Mouse (Mus musculus) small intestine, adult 2 months (tissue): ENCODE results near the gene Sipa1l3. TPM values are rescaled to one million over a fixed set of nuclear protein-coding genes. Genes with fewer than 3 reads are reported as not detected.

Experiments
- H3K27ac ChIP-seq: fragments of 200-500 bp; 2 replicates; pipeline ENCODE4 v1.5.1; 2012; ENCODE audit warnings: low read depth, low read length, control low read depth, inconsistent platforms; ENCODE audit not compliant: insufficient read depth
- H3K27me3 ChIP-seq: fragments of 200-500 bp; 2 replicates; pipeline ENCODE4 v1.6.1; 2012; ENCODE audit warnings: mild to moderate bottlenecking, moderate library complexity, low read length, inconsistent platforms; ENCODE audit not compliant: control insufficient read depth, insufficient read depth
- H3K36me3 ChIP-seq: fragments of 200-500 bp; 2 replicates; pipeline ENCODE4 v1.6.1; 2012; ENCODE audit warnings: mild to moderate bottlenecking, low read length, control low read depth, inconsistent platforms; ENCODE audit not compliant: control insufficient read depth, insufficient read depth
- H3K4me1 ChIP-seq: fragments of 200-500 bp; 2 replicates; pipeline ENCODE4 v1.6.1; 2012; ENCODE audit warnings: low read length, inconsistent platforms, mixed read lengths; ENCODE audit not compliant: control insufficient read depth, insufficient read depth, insufficient read length
- H3K4me3 ChIP-seq: fragments of 200-500 bp; 2 replicates; pipeline ENCODE4 v1.5.1; 2012; ENCODE audit warnings: low read depth, mild to moderate bottlenecking, control low read depth, inconsistent platforms, low read length, moderate library complexity
- CTCF ChIP-seq: fragments of 200-500 bp; IDR thresholded peaks from 2 replicates; pipeline ENCODE4 v1.5.1; 2012; ENCODE audit warnings: low read depth, mild to moderate bottlenecking, control low read depth, inconsistent platforms, low read length, moderate library complexity, mixed read lengths; ENCODE audit not compliant: insufficient replicate concordance, insufficient read length; ENCODE audit errors: extremely low read depth
- POLR2A ChIP-seq: fragments of 200-500 bp; IDR thresholded peaks from 2 replicates; pipeline ENCODE4 v1.6.1; 2012; ENCODE audit warnings: low read depth, mild to moderate bottlenecking, control low read depth, inconsistent platforms, low read length, moderate library complexity
- WGBS: fragments of 180-500 bp; shearing (Covaris S2); methylation state at CpG from one replicate; pipeline ENCODE4 v1.1.7; 2018; 5-methylcytosine and 5-hydroxymethylcytosine counted together
- polyA plus RNA-seq: library from polyadenylated mRNA; depleted of rRNA; stranded (reverse); fragments of >200 nt; gene quantifications from 2 replicates; pipeline ENCODE4 v1.2.3, GENCODE M21; 2012

Gene Sipa1l3
- polyA plus RNA-seq, 1 experiment, result 192 TPM

- no peak overlapping the region for H3K4me3 ChIP-seq
- H3K4me1 ChIP-seq, result peaks cover 21% of the 10 kb centered on the region
- H3K27me3 ChIP-seq, result peaks cover 49% of the 10 kb centered on the region
- no peaks in the 10 kb centered on the region for H3K36me3 ChIP-seq
- 59% methylated on average over 9 of the region's 9 CpGs for WGBS
- H3K27ac ChIP-seq, result no peak overlapping the region
- TF ChIP-seq POLR2A, result no peak
- no peak for TF ChIP-seq CTCF
These were observed 213.0 kb downstream of the Sipa1l3 start for GRCm38 (mm10) chr7:29305263-29305988.

- no peak for TF ChIP-seq CTCF
- TF ChIP-seq POLR2A, result no peak
- no peak overlapping the region for H3K27ac ChIP-seq
- H3K36me3 ChIP-seq, result no peaks in the 10 kb centered on the region
- WGBS, result 3% methylated on average over 48 of the region's 48 CpGs
- peaks cover 21% of the 10 kb centered on the region for H3K4me1 ChIP-seq
- peaks cover 47% of the 10 kb centered on the region for H3K27me3 ChIP-seq
- H3K4me3 ChIP-seq, result peak overlapping the region; percentile 39
These were observed 213.8 kb downstream of the Sipa1l3 start for GRCm38 (mm10) chr7:29304463-29305262.

- Histone ChIP-seq H3K27ac (no peak within 1 kb of the TSS), H3K27me3 (peaks cover 39% of the 10 kb centered on the region), H3K4me1 (peaks cover 15% of the 10 kb centered on the region), H3K4me3 (peak within 1 kb of the TSS; percentile 39), H3K36me3 (no peaks in the 10 kb centered on the region)
- no peak for TF ChIP-seq POLR2A
- TF ChIP-seq CTCF, result no peak
- 2% methylated on average over 67 of the region's 67 CpGs for WGBS
These were observed 214.5 kb downstream of the Sipa1l3 start, which contains the start of gene Dpf1 for GRCm38 (mm10) chr7:29303738-29304462. Gene Dpf1 (plus strand): TSS chr7:29303951.

GRCm38 (mm10) chr7:29302641-29303040, 215.8 kb downstream of the Sipa1l3 start:
- Histone ChIP-seq H3K27me3 (peaks cover 33% of the 10 kb centered on the region), H3K4me1 (peaks cover 11% of the 10 kb centered on the region), H3K36me3 (no peaks in the 10 kb centered on the region), H3K4me3 (no peak overlapping the region), H3K27ac (no peak overlapping the region)
- WGBS, result 51% methylated on average over 7 of the region's 7 CpGs
- TF ChIP-seq CTCF (no peak), POLR2A (no peak)

- 4% methylated on average over 7 of the region's 7 CpGs for WGBS
- H3K27ac ChIP-seq, result no peak overlapping the region
- peaks cover 28% of the 10 kb centered on the region for H3K27me3 ChIP-seq
- no peak overlapping the region for H3K4me3 ChIP-seq
- no peaks in the 10 kb centered on the region for H3K36me3 ChIP-seq
- peaks cover 6% of the 10 kb centered on the region for H3K4me1 ChIP-seq
- TF ChIP-seq POLR2A (no peak), CTCF (peak; percentile 85; the same call in 1 of the 2 replicates)
These were observed 217.3 kb downstream of the Sipa1l3 start for GRCm38 (mm10) chr7:29301127-29301566.

- Histone ChIP-seq H3K27ac (no peak overlapping the region), H3K36me3 (no peaks in the 10 kb centered on the region), H3K4me3 (no peak overlapping the region), H3K4me1 (no peaks in the 10 kb centered on the region; the same call in 1 of the 2 replicates), H3K27me3 (no peaks in the 10 kb centered on the region)
- WGBS, result 6% methylated on average over 10 of the region's 10 CpGs
- TF ChIP-seq CTCF (peak; percentile 86; the same call in 1 of the 2 replicates), POLR2A (no peak)
These were observed 221.4 kb downstream of the Sipa1l3 start for GRCm38 (mm10) chr7:29296998-29297397.
